Mouse (Mus musculus): Measurements from ENCODE around the gene Bhlhb9.

- TF ChIP-seq CTCF (IDR thresholded peaks at IDR 0.05) (no peak), POLR2A (IDR thresholded peaks at IDR 0.05; ENCODE audit: insufficient read depth, low read depth, low read length) (no peak), EP300 (IDR thresholded peaks at IDR 0.05; ENCODE audit: insufficient read depth, low read depth, low read length) (no peak)
These were observed 5.9 kb upstream of the Bhlhb9 start for GRCm38 (mm10) chrX:135791536-135791935.

All from heart, adult 2 months (tissue).